Mouse (Mus musculus): ENCODE data around the gene Col4a3.

DNA sequence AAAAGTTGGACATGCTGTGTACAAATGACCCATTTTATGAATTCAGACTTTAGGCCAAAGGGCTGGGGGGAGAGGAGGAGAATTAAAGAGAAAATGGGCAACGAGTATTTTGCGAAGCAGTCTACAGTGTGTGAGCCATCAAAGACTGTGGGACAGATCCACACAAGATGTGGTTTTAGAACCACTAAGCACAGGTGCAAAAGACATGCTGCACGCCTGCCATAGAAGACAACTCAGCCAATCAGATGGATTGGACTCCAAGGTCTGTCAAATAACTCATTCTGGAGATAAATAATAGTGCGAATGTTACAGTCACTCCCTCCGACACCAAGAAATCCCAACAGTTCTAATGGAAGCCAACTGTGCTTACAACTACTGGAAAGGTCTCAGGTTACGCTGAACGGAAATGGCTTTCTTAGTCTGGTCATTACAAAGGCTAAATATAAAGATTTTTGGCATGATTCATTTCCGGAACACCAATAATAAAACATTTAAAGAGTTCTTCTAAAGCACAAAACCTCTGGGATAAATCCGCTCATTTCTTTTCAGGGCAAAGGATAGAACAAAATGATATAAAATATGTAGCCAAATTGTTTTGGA lies 25.4 kb downstream of the Col4a3 start:
- no peak for TF ChIP-seq CTCF (IDR thresholded peaks at IDR 0.05; ENCODE audit: borderline replicate concordance, control insufficient read depth, extremely low read depth, insufficient read depth, low read length, poor library complexity)
- TF ChIP-seq POLR2A (IDR thresholded peaks at IDR 0.05; ENCODE audit: control insufficient read depth, extremely low read depth, insufficient read depth, low read length, poor library complexity), result no peak

Data from thymus, adult 2 months (tissue).